Mouse (Mus musculus) small intestine, adult 2 months (tissue): ENCODE results near the gene Tnfaip8l2. TPM values are rescaled to one million over a fixed set of nuclear protein-coding genes. Genes with fewer than 3 reads are reported as not detected.

ENCODE experiments used
- H3K27ac ChIP-seq: fragments of 200-500 bp; 2 replicates; pipeline ENCODE4 v1.5.1; 2012; ENCODE audit warnings: low read depth, low read length, control low read depth, inconsistent platforms; ENCODE audit not compliant: insufficient read depth
- H3K27me3 ChIP-seq: fragments of 200-500 bp; 2 replicates; pipeline ENCODE4 v1.6.1; 2012; ENCODE audit warnings: mild to moderate bottlenecking, moderate library complexity, low read length, inconsistent platforms; ENCODE audit not compliant: control insufficient read depth, insufficient read depth
- H3K36me3 ChIP-seq: fragments of 200-500 bp; 2 replicates; pipeline ENCODE4 v1.6.1; 2012; ENCODE audit warnings: mild to moderate bottlenecking, low read length, control low read depth, inconsistent platforms; ENCODE audit not compliant: control insufficient read depth, insufficient read depth
- H3K4me1 ChIP-seq: fragments of 200-500 bp; 2 replicates; pipeline ENCODE4 v1.6.1; 2012; ENCODE audit warnings: low read length, inconsistent platforms, mixed read lengths; ENCODE audit not compliant: control insufficient read depth, insufficient read depth, insufficient read length
- H3K4me3 ChIP-seq: fragments of 200-500 bp; 2 replicates; pipeline ENCODE4 v1.5.1; 2012; ENCODE audit warnings: low read depth, mild to moderate bottlenecking, control low read depth, inconsistent platforms, low read length, moderate library complexity
- CTCF ChIP-seq: fragments of 200-500 bp; IDR thresholded peaks from 2 replicates; pipeline ENCODE4 v1.5.1; 2012; ENCODE audit warnings: low read depth, mild to moderate bottlenecking, control low read depth, inconsistent platforms, low read length, moderate library complexity, mixed read lengths; ENCODE audit not compliant: insufficient replicate concordance, insufficient read length; ENCODE audit errors: extremely low read depth
- POLR2A ChIP-seq: fragments of 200-500 bp; IDR thresholded peaks from 2 replicates; pipeline ENCODE4 v1.6.1; 2012; ENCODE audit warnings: low read depth, mild to moderate bottlenecking, control low read depth, inconsistent platforms, low read length, moderate library complexity
- whole genome bisulfite sequencing: fragments of 180-500 bp; shearing (Covaris S2); methylation state at CpG from one replicate; pipeline ENCODE4 v1.1.7; 2018; 5-methylcytosine and 5-hydroxymethylcytosine counted together
- polyA plus RNA-seq: library from polyadenylated mRNA; depleted of rRNA; stranded (reverse); fragments of >200 nt; gene quantifications from 2 replicates; pipeline ENCODE4 v1.2.3, GENCODE M21; 2012; rRNA removed

Gene Tnfaip8l2
- polyA plus RNA-seq: 8.6 and 52.3 TPM in 2 replicates

GRCm38 (mm10) chr3:95141952-95142616 is at the start of gene Tnfaip8l2:
Gene Tnfaip8l2, minus strand, starts transcription at chr3:95142360.
- peaks cover 17% of the 10 kb centered on the region for H3K36me3 ChIP-seq
- H3K27ac ChIP-seq: peak within 1 kb of the TSS; percentile 74
- 65% methylated on average over 10 of the region's 10 CpGs for WGBS
- peak within 1 kb of the TSS; percentile 50 for H3K4me3 ChIP-seq
- H3K27me3 ChIP-seq: no peaks in the 10 kb centered on the region
- H3K4me1 ChIP-seq: peaks cover 4% of the 10 kb centered on the region
- TF ChIP-seq POLR2A: peak; percentile 58; the same call in 1 of the 2 replicates
- no peak for TF ChIP-seq CTCF

DNA sequence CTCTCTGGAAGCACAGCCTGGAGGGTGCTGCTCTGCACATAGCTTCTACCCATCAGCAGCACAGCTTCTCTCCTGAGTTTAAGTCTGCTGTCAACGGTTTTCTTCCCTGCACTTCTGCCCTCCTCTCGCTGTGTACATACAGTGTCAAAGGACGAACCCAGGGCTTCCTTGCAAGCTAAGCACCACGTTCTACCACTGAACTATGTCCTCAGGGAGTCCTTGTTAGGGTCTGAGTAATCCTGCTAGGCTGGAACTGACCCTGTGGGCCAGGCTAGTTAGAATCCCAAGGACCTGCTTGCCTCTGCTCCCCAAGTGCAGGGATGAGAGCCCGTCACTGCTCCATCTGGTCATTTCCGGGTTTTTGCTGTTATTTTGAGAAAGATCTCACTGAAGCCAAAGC is 44.7 kb upstream of the Tnfaip8l2 start:
- WGBS: 88% methylated on average over 6 of the region's 6 CpGs
- Histone ChIP-seq H3K36me3 (peaks cover 60% of the 10 kb centered on the region), H3K27me3 (no peaks in the 10 kb centered on the region), H3K4me1 (no peaks in the 10 kb centered on the region), H3K27ac (no peak overlapping the region), H3K4me3 (no peak overlapping the region)
- TF ChIP-seq POLR2A (no peak), CTCF (no peak)

- no peaks in the 10 kb centered on the region for H3K27me3 ChIP-seq
- WGBS: 90% methylated on average over 2 of the region's 2 CpGs
- H3K27ac ChIP-seq: no peak overlapping the region
- H3K4me1 ChIP-seq: no peaks in the 10 kb centered on the region
- H3K4me3 ChIP-seq: no peak overlapping the region
- peaks cover 60% of the 10 kb centered on the region for H3K36me3 ChIP-seq
- no peak for TF ChIP-seq CTCF
- no peak for TF ChIP-seq POLR2A
These were observed 43.9 kb upstream of the Tnfaip8l2 start for GRCm38 (mm10) chr3:95186100-95186499.

- WGBS: 82% methylated on average over 9 of the region's 9 CpGs
- H3K4me3 ChIP-seq: no peak overlapping the region
- TF ChIP-seq POLR2A: no peak
- no peak for TF ChIP-seq CTCF
- peaks cover 52% of the 10 kb centered on the region for H3K36me3 ChIP-seq
- no peaks in the 10 kb centered on the region for H3K27me3 ChIP-seq
- H3K27ac ChIP-seq: no peak overlapping the region
- no peaks in the 10 kb centered on the region for H3K4me1 ChIP-seq
These were observed 42.8 kb upstream of the Tnfaip8l2 start for GRCm38 (mm10) chr3:95184796-95185577.

GRCm38 (mm10) chr3:95181841-95182240 is 39.7 kb upstream of the Tnfaip8l2 start:
- Histone ChIP-seq H3K4me1 (no peaks in the 10 kb centered on the region), H3K27ac (no peak overlapping the region), H3K4me3 (no peak overlapping the region), H3K27me3 (no peaks in the 10 kb centered on the region), H3K36me3 (peaks cover 24% of the 10 kb centered on the region)
- TF ChIP-seq POLR2A: no peak
- no peak for TF ChIP-seq CTCF
- 68% methylated on average over 1 of the region's 1 CpGs for WGBS

DNA sequence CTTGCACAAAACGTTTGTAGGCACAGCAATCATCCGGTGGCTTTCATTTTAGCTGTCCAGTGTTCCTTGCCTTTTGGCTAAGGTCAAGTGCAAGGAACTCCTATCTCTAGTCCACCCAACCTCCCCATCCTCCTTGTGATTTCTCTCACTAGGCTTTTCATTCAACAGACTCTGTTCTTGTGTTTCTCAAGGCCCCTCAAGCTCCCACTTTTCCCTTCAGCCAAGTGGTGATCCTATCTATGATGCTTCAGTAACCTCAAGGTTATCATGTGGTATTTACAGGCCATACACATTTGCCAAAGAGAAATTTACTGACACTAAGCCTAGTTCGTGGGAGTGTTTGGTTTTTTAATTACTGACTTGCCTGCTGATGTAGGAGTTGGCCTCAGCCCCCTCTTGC is 37.7 kb upstream of the Tnfaip8l2 start:
- TF ChIP-seq POLR2A (no peak), CTCF (no peak)
- WGBS: 57% methylated on average over 3 of the region's 3 CpGs

DNA sequence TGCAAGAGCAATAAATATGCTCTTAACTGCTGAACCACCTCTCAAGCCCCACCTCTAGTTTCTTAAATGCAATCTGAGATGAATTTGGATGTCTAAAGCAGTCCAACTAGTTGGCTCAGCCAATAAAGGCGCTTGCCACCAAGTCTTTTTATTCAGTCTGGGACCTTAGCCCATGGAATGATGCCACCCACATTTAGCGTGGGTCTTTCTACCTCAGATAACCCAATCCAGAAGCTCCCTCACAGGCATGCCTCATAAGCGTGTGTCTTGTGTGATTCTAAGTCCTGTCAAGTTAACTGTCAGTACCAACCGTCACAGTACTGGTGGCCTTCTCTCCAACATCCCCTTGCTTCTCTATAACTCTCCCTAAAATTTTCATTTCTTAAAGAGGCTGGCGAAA is 36.8 kb upstream of the Tnfaip8l2 start:
- Histone ChIP-seq H3K27ac (no peak overlapping the region), H3K4me3 (no peak overlapping the region), H3K27me3 (peaks cover 2% of the 10 kb centered on the region; the same call in 1 of the 2 replicates), H3K36me3 (peaks cover 7% of the 10 kb centered on the region), H3K4me1 (peaks cover 2% of the 10 kb centered on the region; the same call in 1 of the 2 replicates)
- WGBS: 91% methylated on average over 5 of the region's 5 CpGs
- TF ChIP-seq POLR2A (no peak), CTCF (no peak)

More for the DNA sequence above, 37.7 kb upstream of the Tnfaip8l2 start:
- H3K27me3 ChIP-seq: no peaks in the 10 kb centered on the region
- peaks cover 13% of the 10 kb centered on the region for H3K36me3 ChIP-seq
- H3K27ac ChIP-seq: no peak overlapping the region
- H3K4me3 ChIP-seq: no peak overlapping the region
- H3K4me1 ChIP-seq: no peaks in the 10 kb centered on the region
